Mouse (Mus musculus): Measurements from ENCODE around the gene Kazn.

DNA sequence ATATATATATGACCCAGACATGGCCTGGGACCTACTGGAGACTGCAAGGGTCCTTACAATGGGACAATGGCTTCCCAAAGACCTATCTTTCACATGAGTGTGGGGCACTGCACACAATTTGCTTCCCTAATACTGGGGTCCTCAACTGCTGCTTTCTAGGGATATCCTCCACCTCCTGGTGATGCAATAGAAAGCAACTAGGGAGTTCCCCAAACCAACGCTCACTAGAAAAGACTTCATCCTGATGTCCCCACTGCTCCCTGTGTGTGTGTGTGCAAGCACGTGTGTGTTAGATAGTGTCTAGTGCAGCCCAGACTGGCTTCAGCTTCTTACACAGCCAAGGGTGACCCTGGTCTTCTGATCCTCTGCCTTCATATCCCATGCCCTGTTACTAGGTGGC, 103.7 kb downstream of the Kazn start:
- no peak for TF ChIP-seq CTCF (IDR thresholded peaks at IDR 0.05; ENCODE audit: low read depth, low read length)
- no peak for TF ChIP-seq GATA1 (IDR thresholded peaks at IDR 0.05; ENCODE audit: borderline replicate concordance, low read length)

Data from G1E (cell line).